Comparison of ENCODE assay signal across 7 mouse cellular contexts in the genomic region with DNA sequence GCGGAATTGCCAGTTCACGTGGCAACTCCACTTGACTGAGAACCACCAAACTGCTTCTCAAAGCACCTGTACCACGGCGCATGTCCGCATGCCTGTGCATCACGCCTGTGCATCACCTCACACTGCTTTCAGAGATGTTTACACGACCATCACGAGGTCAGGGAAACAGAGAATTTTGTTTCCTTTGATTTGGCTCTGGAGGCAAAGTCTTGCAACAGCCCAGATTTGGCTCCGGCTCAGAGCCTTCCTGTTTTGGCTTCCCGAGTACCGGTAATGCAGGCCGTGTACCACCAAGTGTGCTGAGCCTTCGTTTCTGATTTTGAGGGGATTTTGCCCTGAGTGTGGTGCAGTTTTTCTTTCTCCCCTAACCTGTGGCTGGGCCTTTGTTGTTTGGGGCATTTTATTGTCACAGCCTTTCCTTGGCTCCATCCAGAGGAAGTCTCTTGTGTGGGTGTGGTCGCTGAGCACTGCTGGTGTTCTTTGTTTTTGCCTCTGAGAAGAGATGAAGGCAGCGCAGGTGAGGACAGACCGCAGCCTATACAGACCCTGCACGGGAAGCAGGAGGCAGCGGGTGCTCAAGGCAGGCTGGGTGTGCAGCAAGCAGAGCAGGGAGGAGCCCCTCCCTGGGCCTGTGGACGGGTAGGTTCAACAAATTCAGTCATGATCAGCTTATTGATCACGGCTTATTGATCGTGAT.
DNase-seq lines count a peak whose midpoint lies in the region; ATAC-seq lines count a peak whose summit lies in the region.

No protein-coding gene starts in this region.

- H3K9ac ChIP-seq in limb, embryonic 13.5 days: no peak overlapping the region

- no peaks in the 10 kb centered on the region; the same call in 1 of the 2 replicates for H3K36me3 ChIP-seq in limb, embryonic 13.5 days
- H3K36me3 ChIP-seq in limb, embryonic 10.5 days: peaks cover 12% of the 10 kb centered on the region

- H3K9me3 ChIP-seq in limb, embryonic 13.5 days: no peaks in the 10 kb centered on the region
- no peaks in the 10 kb centered on the region for H3K9me3 ChIP-seq in limb, embryonic 10.5 days (replicated peaks)

- H3K4me3 ChIP-seq in limb, embryonic 13.5 days: no peak overlapping the region
- no peak overlapping the region for H3K4me3 ChIP-seq in limb, embryonic 10.5 days

- intact Hi-C loops in left cerebral cortex, postnatal 14 days (cut with DNase I): no loop called here

- 50% methylated on average over 21 of the region's 21 CpGs for WGBS in limb, embryonic 13.5 days
- WGBS in limb, embryonic 10.5 days: 55% methylated on average over 21 of the region's 21 CpGs

- H3K4me1 ChIP-seq in limb, embryonic 13.5 days: peaks cover 35% of the 10 kb centered on the region
- peaks cover 40% of the 10 kb centered on the region for H3K4me1 ChIP-seq in limb, embryonic 10.5 days

- H3K27me3 ChIP-seq in limb, embryonic 13.5 days: no peaks in the 10 kb centered on the region
- H3K27me3 ChIP-seq in limb, embryonic 10.5 days (ENCODE audit: low read depth, poor library complexity, severe bottlenecking): no peaks in the 10 kb centered on the region

- ATAC-seq in limb, embryonic 13.5 days (ENCODE audit: low FRiP score, low read depth): no peak
- peak; percentile 16 to 46; a peak in 2 of 4 replicates for ATAC-seq in hematopoietic stem cell, adult 5-6 weeks (replicated peaks in 1 of 2; ENCODE audit: insufficient read depth in 1 of 2, low FRiP score in 2 of 2, low TSS enrichment in 1 of 2, low read depth in 1 of 2, poor library complexity in 2 of 2, severe bottlenecking in 2 of 2)

- 0 out of 2 replicates have a peak overlapping the region, but pooled peaks have one; percentile 3 for H3K4me2 ChIP-seq in limb, embryonic 13.5 days (replicated peaks)

- no peak for DNase-seq in limb, embryonic 10.5 days (ENCODE audit: low spot score)
- peak; percentile 48 for DNase-seq in T-cell, adult 2 months (ENCODE audit: low spot score)
- peak; percentile 13 to 32 for DNase-seq in thymus, adult 18-20 months
- DNase-seq in cerebellum, adult 18-20 months: no peak
- DNase-seq in left cerebral cortex, postnatal 14 days (ENCODE audit: low spot score in 2 of 2): no peak

- no peak overlapping the region for H3K27ac ChIP-seq in limb, embryonic 13.5 days
- H3K27ac ChIP-seq in limb, embryonic 10.5 days: no peak overlapping the region; the same call in 1 of the 2 replicates

Comparison
In these comparisons a context has a peak if more than half of its experiments do, and no peak if none do; other contexts are left out.
1. DNase-seq: peak in T-cell, adult 2 months (single experiment) and thymus, adult 18-20 months (2 of 2); none in limb, embryonic 10.5 days (single experiment), cerebellum, adult 18-20 months (0 of 2) and left cerebral cortex, postnatal 14 days (0 of 2).